Mouse (Mus musculus): ENCODE results near the gene Pdc.

GRCm38 (mm10) chr1:150335111-150335510 is 15.9 kb downstream of the Pdc start:
- no peak for TF ChIP-seq CTCF (conservative IDR thresholded peaks at IDR 0.05; ENCODE audit: insufficient read depth, insufficient read length, low read depth, low read length)
- no peak for TF ChIP-seq POLR2A (IDR thresholded peaks at IDR 0.05; ENCODE audit: low read depth, low read length)

Measured in kidney, adult 2 months (tissue).